Mouse (Mus musculus) MEL (cell line): ENCODE measurements around the gene Ctxn2. TPM values are rescaled to one million over a fixed set of nuclear protein-coding genes. Genes with fewer than 3 reads are reported as not detected.

ENCODE experiments used
- DNase-seq: peaks from one replicate; pipeline ENCODE4 v3.0.0; 2011; ENCODE audit warnings: low read depth, low spot score
- H3K27ac ChIP-seq: 2 replicates; pipeline ENCODE4 v1.5.1; 2012; ENCODE audit warnings: low read depth, mild to moderate bottlenecking, control low read depth, low read length, moderate library complexity; ENCODE audit not compliant: control insufficient read depth
- H3K27me3 ChIP-seq, 2 experiments: fragments of 150-350 bp in 1 of 2; sonication (generic) in 1 of 2; 2 replicates each; pipeline ENCODE4 v1.6.1; 2012; ENCODE audit warnings: low read length in 2 of 2, mild to moderate bottlenecking in 2 of 2, improper control_type of control experiment in 1 of 2, moderate library complexity in 1 of 2; ENCODE audit not compliant: insufficient read depth in 2 of 2, control insufficient read depth in 1 of 2
- H3K36me3 ChIP-seq, 2 experiments: 2 replicates each; pipeline ENCODE4 v1.6.1; 2012 to 2014; ENCODE audit warnings: low read length in 2 of 2, improper control_type of control experiment in 1 of 2, inconsistent platforms in 1 of 2, mild to moderate bottlenecking in 1 of 2; ENCODE audit not compliant: insufficient read depth in 2 of 2, control insufficient read depth in 1 of 2
- H3K4me1 ChIP-seq, 2 experiments: fragments of 150-350 bp in 1 of 2; sonication (generic) in 1 of 2; 2 replicates each; pipeline ENCODE4 v1.6.1; 2012; ENCODE audit warnings: low read length in 2 of 2, improper control_type of control experiment in 1 of 2, mild to moderate bottlenecking in 1 of 2; ENCODE audit not compliant: insufficient read depth in 2 of 2, control insufficient read depth in 1 of 2
- H3K4me3 ChIP-seq, 2 experiments: fragments of 150-350 bp in 1 of 2; sonication (generic) in 1 of 2; 2 replicates each; pipeline ENCODE4 v1.5.1; 2012; ENCODE audit warnings: low read depth in 2 of 2, low read length in 2 of 2, mild to moderate bottlenecking in 2 of 2, moderate library complexity in 2 of 2, control low read depth in 1 of 2, improper control_type of control experiment in 1 of 2; ENCODE audit not compliant: control insufficient read depth in 1 of 2, insufficient read depth in 1 of 2
- H3K79me2 ChIP-seq: 2 replicates; pipeline ENCODE4 v1.6.1; 2012; ENCODE audit warnings: mild to moderate bottlenecking, low read length, moderate library complexity; ENCODE audit not compliant: control insufficient read depth, poor library complexity, insufficient read depth
- H3K9ac ChIP-seq: 2 replicates; pipeline ENCODE4 v1.6.1; 2012; ENCODE audit warnings: low read depth, mild to moderate bottlenecking, control low read depth, low read length, moderate library complexity; ENCODE audit not compliant: control insufficient read depth, poor library complexity, severe bottlenecking
- H3K9me3 ChIP-seq: fragments of 150-350 bp; sonication (generic); replicated peaks from 2 replicates; pipeline ENCODE4 v1.6.1; 2012; ENCODE audit warnings: mild to moderate bottlenecking, low read length, improper control_type of control experiment, moderate library complexity; ENCODE audit not compliant: insufficient read depth
- BHLHE40 ChIP-seq: IDR thresholded peaks from 2 replicates; pipeline ENCODE4 v1.6.1; 2012; ENCODE audit warnings: low read depth, mild to moderate bottlenecking, inconsistent platforms, low read length, improper control_type of control experiment, borderline replicate concordance
- CHD1 ChIP-seq: IDR thresholded peaks from 2 replicates; pipeline ENCODE4 v1.6.1; 2012; ENCODE audit warnings: low read depth, mild to moderate bottlenecking, inconsistent platforms, low read length, improper control_type of control experiment
- CTCF ChIP-seq, 3 experiments: IDR thresholded peaks in 2 of 3; conservative IDR thresholded peaks in 1 of 3; 2 replicates each; pipeline ENCODE4 v1.5.1; 2011 to 2012; ENCODE audit warnings: low read length in 3 of 3, low read depth in 2 of 3, mild to moderate bottlenecking in 2 of 3, improper control_type of control experiment in 1 of 3, inconsistent platforms in 1 of 3, mixed read lengths in 1 of 3, moderate library complexity in 1 of 3; ENCODE audit not compliant: control insufficient read depth in 1 of 3, insufficient read depth in 1 of 3, poor library complexity in 1 of 3, severe bottlenecking in 1 of 3
- ELF1 ChIP-seq: IDR thresholded peaks from 2 replicates; pipeline ENCODE4 v1.6.1; 2014; ENCODE audit warnings: low read depth, mild to moderate bottlenecking, inconsistent platforms, low read length, improper control_type of control experiment, moderate library complexity
- ETS1 ChIP-seq: IDR thresholded peaks from 2 replicates; pipeline ENCODE4 v1.6.1; 2012; ENCODE audit warnings: low read depth, mild to moderate bottlenecking, inconsistent platforms, low read length, improper control_type of control experiment, moderate library complexity
- HCFC1 ChIP-seq: IDR thresholded peaks from 2 replicates; pipeline ENCODE4 v1.6.1; 2012; ENCODE audit warnings: low read depth, mild to moderate bottlenecking, inconsistent platforms, low read length, improper control_type of control experiment, moderate library complexity
- KAT2A ChIP-seq: conservative IDR thresholded peaks from 2 replicates; pipeline ENCODE4 v1.6.1; 2012; ENCODE audit warnings: low read depth, low read length, improper control_type of control experiment, inconsistent platforms
- MAFK ChIP-seq: IDR thresholded peaks from 2 replicates; pipeline ENCODE4 v1.6.1; 2011; ENCODE audit warnings: low read depth, mild to moderate bottlenecking, low read length, improper control_type of control experiment, borderline replicate concordance
- MAX ChIP-seq: IDR thresholded peaks from 2 replicates; pipeline ENCODE4 v1.6.1; 2011; ENCODE audit warnings: low read length, improper control_type of control experiment
- MAZ ChIP-seq: IDR thresholded peaks from 2 replicates; pipeline ENCODE4 v1.6.1; 2012; ENCODE audit warnings: low read depth, mild to moderate bottlenecking, inconsistent platforms, low read length, improper control_type of control experiment
- MEF2A ChIP-seq: IDR thresholded peaks from 2 replicates; pipeline ENCODE4 v1.6.1; 2014; ENCODE audit warnings: low read depth, mild to moderate bottlenecking, inconsistent platforms, low read length, improper control_type of control experiment; ENCODE audit not compliant: poor library complexity, insufficient replicate concordance, severe bottlenecking; ENCODE audit errors: extremely low read depth
- NELFE ChIP-seq: IDR thresholded peaks from 2 replicates; pipeline ENCODE4 v1.6.1; 2011; ENCODE audit warnings: low read depth, low read length, improper control_type of control experiment
- NRF1 ChIP-seq: IDR thresholded peaks from 2 replicates; pipeline ENCODE4 v1.6.1; 2014; ENCODE audit warnings: low read depth, mild to moderate bottlenecking, inconsistent platforms, low read length, improper control_type of control experiment, moderate library complexity; ENCODE audit not compliant: poor library complexity, insufficient read depth, severe bottlenecking
- POLR2AphosphoS2 ChIP-seq: IDR thresholded peaks from 2 replicates; pipeline ENCODE4 v1.6.1; 2011; ENCODE audit warnings: low read length, improper control_type of control experiment
- RCOR1 ChIP-seq: IDR thresholded peaks from 2 replicates; pipeline ENCODE4 v1.6.1; 2012; ENCODE audit warnings: low read depth, mild to moderate bottlenecking, inconsistent platforms, low read length, improper control_type of control experiment
- SIN3A ChIP-seq: IDR thresholded peaks from 2 replicates; pipeline ENCODE4 v1.6.1; 2012; ENCODE audit warnings: low read length, improper control_type of control experiment, inconsistent platforms
- TBP ChIP-seq: IDR thresholded peaks from 2 replicates; pipeline ENCODE4 v1.8.0; 2011; ENCODE audit warnings: low read depth, low read length, improper control_type of control experiment
- TCF12 ChIP-seq: IDR thresholded peaks from 2 replicates; pipeline ENCODE4 v1.6.1; 2014; ENCODE audit warnings: low read depth, mild to moderate bottlenecking, inconsistent platforms, low read length, improper control_type of control experiment, moderate library complexity
- UBTF ChIP-seq: IDR thresholded peaks from 2 replicates; pipeline ENCODE4 v1.6.1; 2012; ENCODE audit warnings: low read depth, mild to moderate bottlenecking, inconsistent platforms, low read length, improper control_type of control experiment, moderate library complexity, borderline replicate concordance; ENCODE audit not compliant: insufficient read depth
- USF1 ChIP-seq: IDR thresholded peaks from 2 replicates; pipeline ENCODE4 v1.6.1; 2014; ENCODE audit warnings: low read depth, mild to moderate bottlenecking, inconsistent platforms, low read length, improper control_type of control experiment, moderate library complexity
- ZC3H11A ChIP-seq: IDR thresholded peaks from 2 replicates; pipeline ENCODE4 v1.6.1; 2012; ENCODE audit warnings: low read depth, mild to moderate bottlenecking, inconsistent platforms, low read length, improper control_type of control experiment
- ZKSCAN1 ChIP-seq: IDR thresholded peaks from 2 replicates; pipeline ENCODE4 v1.6.1; 2012; ENCODE audit warnings: low read depth, mild to moderate bottlenecking, inconsistent platforms, low read length, improper control_type of control experiment, moderate library complexity
- polyA plus RNA-seq, 2 experiments: library from polyadenylated mRNA; stranded (reverse) in 1 of 2; unstranded in 1 of 2; fragments of >175 nt in 1 of 2; fragments of >200 nt in 1 of 2; gene quantifications; 2 replicates each; pipeline versions ENCODE4 v1.2.1 to v1.2.4; 2012; ENCODE audit warnings: low replicate concordance in 2 of 2, low read depth in 1 of 2; ENCODE audit not compliant: insufficient read length in 2 of 2, insufficient read depth in 1 of 2, missing spikeins in 1 of 2
- total RNA-seq: library from RNA; depleted of rRNA; stranded (reverse); fragments of 300-350 nt; gene quantifications from 2 replicates; pipeline ENCODE4 v1.2.3, GENCODE M21; 2012

Gene Ctxn2
- total and polyA plus RNA-seq, 3 experiments: not detected

GRCm38 (mm10) chr2:125136846-125137245 is 354 bp downstream of the Ctxn2 start:
- no peak overlapping the region for H3K9ac ChIP-seq
- H3K27me3 ChIP-seq: peaks cover 0 to 3% of the 10 kb centered on the region in 2 experiments; a peak in 3 of 4 replicates
- no peak for DNase-seq
- no peak overlapping the region for H3K4me3 ChIP-seq
- H3K79me2 ChIP-seq: no peaks in the 10 kb centered on the region
- no peaks in the 10 kb centered on the region for H3K36me3 ChIP-seq
- no peaks in the 10 kb centered on the region for H3K9me3 ChIP-seq
- H3K4me1 ChIP-seq: no peaks in the 10 kb centered on the region
- H3K27ac ChIP-seq: no peak overlapping the region
- TF ChIP-seq CHD1 (no peak), HCFC1 (no peak)

GRCm38 (mm10) chr2:125142336-125142735 is 5.8 kb downstream of the Ctxn2 start:
- Histone ChIP-seq H3K9ac (no peak overlapping the region), H3K79me2 (no peaks in the 10 kb centered on the region), H3K27me3 (peaks cover 0 to 3% of the 10 kb centered on the region in 2 experiments; a peak in 3 of 4 replicates), H3K4me1 (no peaks in the 10 kb centered on the region), H3K27ac (no peak overlapping the region), H3K36me3 (no peaks in the 10 kb centered on the region), H3K9me3 (no peaks in the 10 kb centered on the region), H3K4me3 (no peak overlapping the region)
- DNase-seq: no peak
- TF ChIP-seq TBP (no peak), NELFE (no peak), CTCF (IDR thresholded peaks at IDR 0.05 in 2 of 3, conservative IDR thresholded peaks at IDR 0.05 in 1 of 3; ENCODE audit: control insufficient read depth in 1 of 3, insufficient read depth in 1 of 3, low read depth in 2 of 3, low read length in 3 of 3, poor library complexity in 1 of 3, severe bottlenecking in 1 of 3) (no peak), ZKSCAN1 (no peak), ETS1 (no peak), SIN3A (no peak), NRF1 (no peak), ZC3H11A (no peak), MAX (no peak), MAFK (no peak), POLR2AphosphoS2 (no peak), KAT2A (no peak), MAZ (no peak), USF1 (no peak), ELF1 (no peak), MEF2A (no peak), TCF12 (no peak), BHLHE40 (no peak), UBTF (no peak), RCOR1 (no peak)
